Mouse (Mus musculus): ENCODE measurements at regions not wholly inside any gene's neighbourhood (a gene's known extent, or its start where the extent isn't known, plus 50 kb on each side); places are given as distances from the start of the nearest gene placed in this dataset.

DNA sequence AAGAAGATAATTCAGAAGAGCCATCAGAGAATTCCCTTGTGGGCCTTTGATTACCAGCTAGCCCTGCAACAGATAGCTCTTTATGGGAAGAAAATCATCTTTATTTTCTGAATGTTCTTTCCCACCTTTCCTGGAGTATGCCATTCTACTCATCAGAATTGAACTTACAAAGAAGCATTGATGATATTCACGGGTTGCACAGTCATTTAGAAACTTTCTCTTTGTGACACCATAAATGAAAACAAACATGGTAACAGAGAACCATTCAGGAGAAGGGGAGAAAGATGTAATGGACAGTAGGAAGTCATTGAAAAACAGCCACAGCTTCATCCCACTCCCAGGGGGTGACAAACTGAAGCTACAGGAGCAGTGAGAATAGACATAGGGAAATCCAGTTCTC, 243.6 kb upstream of the Atp11b start:
- no peak for DNase-seq (ENCODE audit: low spot score)

DNA sequence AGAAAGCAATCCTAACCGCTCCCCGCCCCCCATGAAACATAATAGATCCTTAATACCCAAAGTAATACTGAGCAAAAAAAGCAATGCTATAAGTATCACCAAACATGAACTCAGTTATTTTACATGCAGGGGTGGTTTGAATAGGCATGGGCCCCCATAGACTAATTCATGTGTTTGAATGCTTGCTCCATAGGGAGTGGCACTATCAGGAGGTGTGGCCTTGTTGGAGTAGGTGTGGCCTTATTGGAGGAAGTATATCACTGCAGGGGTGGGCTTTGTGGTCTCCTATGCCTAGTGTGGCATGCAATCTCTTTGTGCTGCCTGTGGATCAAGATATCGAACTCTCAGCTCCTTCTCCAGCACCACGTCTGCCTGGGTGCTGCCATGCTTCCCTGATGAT, 237.4 kb upstream of the Atp11b start:
- no peak for DNase-seq (ENCODE audit: low spot score)

DNA sequence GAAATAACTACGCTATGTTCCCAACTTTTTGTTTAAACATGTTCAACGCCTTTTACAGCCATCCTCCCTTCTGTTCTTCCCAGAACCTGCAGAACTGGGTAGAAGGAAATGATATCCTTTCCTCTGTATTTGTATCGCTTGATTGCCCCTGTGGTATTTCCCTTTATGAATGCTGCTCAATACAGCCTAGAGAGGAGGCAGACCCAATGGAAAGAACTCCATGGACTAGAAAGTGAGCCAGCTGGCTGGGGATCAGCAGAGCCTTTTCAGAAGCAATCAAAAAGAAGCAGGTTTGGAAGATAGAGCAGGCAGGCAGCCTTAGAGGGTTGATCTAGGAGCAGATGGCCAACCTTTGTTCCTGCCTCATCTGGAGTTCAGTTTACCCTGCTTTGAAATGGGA, 233.8 kb upstream of the Atp11b start:
- peak; percentile 16 for DNase-seq (ENCODE audit: low spot score)

DNA sequence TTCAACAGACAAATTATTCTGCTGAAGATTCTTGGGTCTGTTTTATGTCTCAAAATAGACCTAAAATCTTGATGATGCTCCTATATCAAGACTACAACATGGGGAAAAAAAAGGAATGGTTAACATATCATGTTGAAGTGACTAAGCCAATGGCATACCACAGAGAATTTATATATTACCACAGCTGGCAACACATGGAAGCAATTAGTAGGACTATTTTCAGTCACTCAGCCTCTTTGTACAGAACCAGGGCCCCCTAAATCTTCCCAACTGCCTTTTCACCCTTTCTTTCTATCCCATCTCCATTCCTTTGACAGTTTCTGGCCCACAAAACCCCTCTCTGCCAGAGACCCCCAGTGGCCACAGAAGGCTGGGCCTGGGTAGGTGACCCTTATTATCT, 206.2 kb upstream of the Atp11b start:
- DNase-seq (ENCODE audit: low spot score) = no peak

DNA sequence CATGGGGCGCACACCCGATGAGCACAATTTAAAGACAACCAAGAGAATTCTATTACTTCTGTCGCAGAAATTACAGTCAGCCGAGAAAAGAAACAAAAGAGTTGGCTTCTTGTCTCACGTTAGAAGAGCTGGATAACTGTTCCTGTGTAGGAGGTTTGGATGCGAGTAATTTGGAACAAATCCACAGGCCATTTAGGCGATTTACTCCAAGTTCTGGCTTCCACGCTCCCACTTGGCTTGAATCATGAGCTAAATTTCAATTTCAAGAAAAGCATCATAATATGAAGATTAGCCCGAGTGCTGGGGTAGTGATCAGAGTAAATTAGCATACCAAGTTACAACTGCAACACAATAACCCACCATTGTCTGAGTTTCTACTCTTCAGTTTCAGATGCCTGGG, 202.1 kb upstream of the Atp11b start:
- no peak for DNase-seq (ENCODE audit: low spot score)

DNA sequence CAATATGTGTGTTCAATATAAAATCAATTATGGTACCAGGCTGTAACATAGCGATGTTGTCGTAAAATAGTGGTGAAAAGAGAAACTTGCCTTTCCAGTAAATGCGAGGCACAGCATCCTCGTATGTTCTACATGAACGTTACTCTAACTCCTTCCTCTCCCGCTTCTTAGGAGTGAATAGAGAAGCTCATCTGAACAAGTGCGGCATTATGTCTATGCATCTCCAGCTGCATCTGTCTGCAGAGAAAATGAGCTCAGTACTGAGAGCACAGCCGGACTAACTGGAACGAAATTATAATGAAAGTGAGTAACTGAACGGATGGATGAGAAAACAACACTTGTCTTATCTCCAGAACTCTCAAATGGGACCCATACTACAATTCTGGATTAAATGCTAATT, 193.5 kb upstream of the Atp11b start:
- no peak for DNase-seq (ENCODE audit: low spot score)

DNA sequence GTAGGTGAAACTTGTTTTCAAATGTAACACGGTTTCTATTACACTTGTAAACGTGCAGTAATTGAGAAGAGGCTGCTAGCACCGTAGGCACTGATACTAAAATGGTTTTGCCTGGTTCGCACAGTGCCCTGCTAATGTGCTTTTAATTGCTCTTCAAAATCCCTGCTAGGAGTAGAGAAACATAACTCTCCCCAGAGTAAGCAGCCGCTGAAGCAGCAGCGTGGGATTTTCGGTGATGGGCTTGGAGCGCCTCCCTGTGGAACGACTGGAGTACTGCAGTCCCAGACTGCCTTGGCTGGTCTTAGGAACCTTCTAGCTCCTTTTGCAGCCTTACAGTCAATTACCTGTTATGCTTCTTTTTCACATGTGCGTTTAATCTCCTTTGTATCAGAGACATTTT, 179.5 kb upstream of the Atp11b start:
- DNase-seq (ENCODE audit: low spot score) = peak; percentile 41
